15 mouse cellular contexts compared by ENCODE assay signal in genomic region chr17:30368559-30368958, GRCm38 (mm10).
DNase-seq lines count a peak whose midpoint lies in the region; ATAC-seq and TF ChIP-seq lines count a peak whose summit lies in the region.
"Had no signal": no experiment of that assay in that cellular context is flagged by ENCODE, and none has a peak within 500 bp of the region (broad histone marks: within the 10 kb centered on the region; RNA-seq: fewer than 3 reads in every experiment).

No protein-coding gene starts in this region.

- peak; percentile 87 for ATAC-seq in frontal cortex, adult (ENCODE audit: low TSS enrichment)
- no peak for ATAC-seq in forebrain, embryonic 12.5 days (ENCODE audit: low FRiP score)
- no peak for ATAC-seq in liver, postnatal 0 days

- no peak for TF ChIP-seq CTCF in liver, postnatal 0 days (IDR thresholded peaks at IDR 0.05; ENCODE audit: low read depth)

- no peaks in the 10 kb centered on the region for H3K36me3 ChIP-seq in forebrain, embryonic 12.5 days (replicated peaks)
- H3K36me3 ChIP-seq in liver, postnatal 0 days (replicated peaks; ENCODE audit: insufficient read depth, low read length) = no peaks in the 10 kb centered on the region
- H3K36me3 ChIP-seq: embryonic facial prominence, embryonic 13.5 days; limb, embryonic 10.5 days had no signal

- H3K27ac ChIP-seq in forebrain, embryonic 12.5 days = peak overlapping the region; percentile 53
- no peak overlapping the region for H3K27ac ChIP-seq in liver, postnatal 0 days (ENCODE audit: low read depth)
- H3K27ac ChIP-seq: embryonic facial prominence, embryonic 13.5 days; limb, embryonic 10.5 days had no signal

- no peak overlapping the region for H3K4me3 ChIP-seq in forebrain, embryonic 12.5 days (replicated peaks)
- H3K4me3 ChIP-seq in liver, postnatal 0 days (ENCODE audit: low read depth, low read length) = no peak overlapping the region
- H3K4me3 ChIP-seq: embryonic facial prominence, embryonic 13.5 days; limb, embryonic 10.5 days; myocyte had no signal

- H3K9ac ChIP-seq in forebrain, embryonic 12.5 days = no peak overlapping the region
- H3K9ac ChIP-seq in liver, postnatal 0 days (replicated peaks) = no peak overlapping the region
- H3K9ac ChIP-seq: embryonic facial prominence, embryonic 13.5 days had no signal

- H3K4me2 ChIP-seq in forebrain, embryonic 12.5 days = no peak overlapping the region
- H3K4me2 ChIP-seq in liver, postnatal 0 days (ENCODE audit: low read depth, low read length) = no peak overlapping the region
- H3K4me2 ChIP-seq: embryonic facial prominence, embryonic 13.5 days had no signal

- WGBS in forebrain, embryonic 12.5 days = 21% methylated on average over 2 of the region's 2 CpGs
- WGBS in liver, postnatal 0 days (ENCODE audit: insufficient replicate concordance) = 74% methylated on average over 2 of the region's 2 CpGs

- TF ChIP-seq EP300 in liver, postnatal 0 days (IDR thresholded peaks at IDR 0.05; ENCODE audit: low read depth) = no peak

- H3K27me3 ChIP-seq in forebrain, embryonic 12.5 days = no peaks in the 10 kb centered on the region
- no peaks in the 10 kb centered on the region for H3K27me3 ChIP-seq in liver, postnatal 0 days (ENCODE audit: insufficient read depth, low read length)
- H3K27me3 ChIP-seq: embryonic facial prominence, embryonic 13.5 days had no signal

- H3K4me1 ChIP-seq in forebrain, embryonic 12.5 days = peaks cover 42% of the 10 kb centered on the region
- H3K4me1 ChIP-seq in liver, postnatal 0 days (ENCODE audit: insufficient read depth) = no peaks in the 10 kb centered on the region

- H3K9me3 ChIP-seq in forebrain, embryonic 12.5 days = no peaks in the 10 kb centered on the region
- no peaks in the 10 kb centered on the region for H3K9me3 ChIP-seq in liver, postnatal 0 days (ENCODE audit: low read length)
- H3K9me3 ChIP-seq: embryonic facial prominence, embryonic 13.5 days; G1E; limb, embryonic 10.5 days had no signal

- no peak for DNase-seq in frontal cortex, postnatal 14 days (ENCODE audit: low spot score in 2 of 2)
- DNase-seq in Muller cell, postnatal 12 days (ENCODE audit: inconsistent ontology term) = peak; percentile 48
- DNase-seq in lung, postnatal 36 days = peak; percentile 63
- no peak for DNase-seq in liver, postnatal 0 days
- no peak for DNase-seq in gastrocnemius, postnatal 4 days (ENCODE audit: low spot score in 2 of 2)
- DNase-seq in thymus, postnatal 4 days = no peak
- DNase-seq: kidney, adult 11 months; right cerebral cortex, adult 18-20 months; thymus, postnatal 36 days had no signal

Comparison
In these comparisons a context has a peak if more than half of its experiments do, and no peak if none do; other contexts are left out.
1. DNase-seq: peak in Muller cell, postnatal 12 days (single experiment) and lung, postnatal 36 days (single experiment); none in frontal cortex, postnatal 14 days (0 of 2), liver, postnatal 0 days (single experiment), gastrocnemius, postnatal 4 days (0 of 2) and thymus, postnatal 4 days (single experiment).